Mouse (Mus musculus): ENCODE data around the gene H2-Eb2.

Gene H2-Eb2

GRCm38 (mm10) chr17:34362954-34363546 lies 37.6 kb downstream of the H2-Eb2 start:
- no peak for DNase-seq (ENCODE audit: low spot score in 2 of 2)

- no peak for DNase-seq (ENCODE audit: low spot score in 2 of 2)
These were observed 38.3 kb downstream of the H2-Eb2 start for GRCm38 (mm10) chr17:34363676-34364310.

- no peak for DNase-seq (ENCODE audit: low spot score in 2 of 2)
These were observed 39.6 kb downstream of the H2-Eb2 start for GRCm38 (mm10) chr17:34365031-34365430.

- DNase-seq (ENCODE audit: low spot score in 2 of 2), result no peak
These were observed 45.1 kb downstream of the H2-Eb2 start for GRCm38 (mm10) chr17:34370563-34370962.

DNA sequence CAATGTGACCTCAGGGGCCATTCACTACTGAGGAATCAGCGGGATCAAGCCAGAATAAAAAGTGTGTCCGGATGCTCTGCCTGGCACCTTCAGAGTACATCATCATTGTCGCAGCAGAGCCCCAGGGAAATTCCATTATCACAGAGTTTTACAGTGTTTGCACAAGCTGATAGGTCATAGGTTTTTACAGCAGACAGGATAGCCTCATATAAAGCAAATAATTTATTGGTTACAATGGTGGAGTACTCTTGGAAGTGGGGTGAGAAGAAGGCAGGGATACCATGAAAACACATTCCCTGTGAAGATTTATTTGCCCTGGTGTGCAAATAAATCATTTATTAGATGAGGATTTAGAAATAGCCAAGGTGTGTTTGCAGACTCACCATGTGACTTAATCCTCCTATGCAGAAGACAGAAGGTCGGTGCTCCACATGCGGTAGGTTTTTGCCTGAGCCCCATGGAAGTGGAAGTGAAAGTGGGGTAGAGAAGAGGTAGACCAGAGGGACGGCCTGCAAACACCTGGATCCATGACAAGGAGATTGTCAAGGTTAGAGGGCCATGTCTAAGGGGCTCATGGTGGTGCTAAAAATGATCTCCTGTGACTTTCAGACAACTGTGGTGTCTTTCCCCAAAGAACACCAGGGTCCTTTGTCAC lies 47.7 kb downstream of the H2-Eb2 start:
- no peak for DNase-seq (ENCODE audit: low spot score in 2 of 2)

DNA sequence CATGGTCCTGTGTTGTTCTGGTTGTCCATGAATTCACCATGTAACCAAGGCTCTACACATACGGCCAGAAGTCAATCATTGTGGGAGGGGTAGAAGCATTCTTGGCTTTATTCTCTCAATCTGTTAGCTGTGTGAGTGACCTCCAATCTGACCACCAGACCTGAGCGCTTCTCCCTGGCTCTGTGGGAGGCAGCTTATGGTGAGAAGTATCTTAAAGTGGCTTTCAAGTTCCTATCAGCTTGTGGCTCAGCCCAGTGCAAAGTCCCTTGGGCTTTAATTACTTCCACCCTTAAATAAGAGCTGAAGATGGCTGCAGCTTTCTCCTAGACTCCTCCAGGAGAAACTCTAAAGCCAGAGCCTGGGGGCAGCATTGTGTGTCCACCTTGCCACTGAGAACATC lies 51.4 kb downstream of the H2-Eb2 start, which contains the start of gene Btnl1:
Gene Btnl1, plus strand, starts transcription at position 286 of the 400 bp plus-strand sequence.
- no peak for DNase-seq (ENCODE audit: low spot score in 2 of 2)

DNA sequence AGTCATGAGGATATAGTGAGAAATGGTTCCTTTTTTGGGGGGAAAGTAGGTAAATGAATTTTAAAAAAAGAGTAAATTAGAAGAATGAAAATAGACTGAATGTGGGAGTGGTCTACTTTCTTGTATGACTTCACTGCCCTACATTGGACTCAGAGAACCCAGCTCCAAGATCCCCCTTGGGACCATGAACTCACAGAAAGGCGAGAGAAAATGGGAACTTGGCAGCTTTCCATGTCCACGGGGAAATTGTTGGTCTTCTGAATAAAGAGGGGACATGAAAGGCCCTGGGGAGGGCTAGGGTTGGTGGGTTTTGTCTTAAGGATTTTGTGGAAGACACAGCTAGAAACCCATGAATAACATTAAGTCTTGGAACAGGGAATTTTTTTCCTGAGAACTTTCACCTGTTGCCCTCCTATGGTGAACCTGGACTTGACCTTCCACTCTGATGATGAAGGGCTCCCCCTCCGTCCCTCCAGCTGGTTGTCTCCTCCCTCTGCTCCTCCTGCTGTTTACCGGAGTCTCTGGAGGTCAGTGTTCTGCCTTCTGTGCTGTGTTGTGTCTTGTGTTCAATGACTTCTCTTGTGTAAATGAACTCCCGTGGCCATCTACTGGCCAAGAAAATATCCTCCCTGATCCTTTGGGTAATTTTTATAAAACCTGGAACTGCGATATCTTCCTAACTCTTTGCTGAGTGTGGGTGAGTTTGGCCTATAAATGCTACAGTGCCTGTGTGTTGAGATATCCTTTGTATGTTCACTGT lies 52.2 kb downstream of the H2-Eb2 start:
- no peak for DNase-seq (ENCODE audit: low spot score in 2 of 2)

DNA sequence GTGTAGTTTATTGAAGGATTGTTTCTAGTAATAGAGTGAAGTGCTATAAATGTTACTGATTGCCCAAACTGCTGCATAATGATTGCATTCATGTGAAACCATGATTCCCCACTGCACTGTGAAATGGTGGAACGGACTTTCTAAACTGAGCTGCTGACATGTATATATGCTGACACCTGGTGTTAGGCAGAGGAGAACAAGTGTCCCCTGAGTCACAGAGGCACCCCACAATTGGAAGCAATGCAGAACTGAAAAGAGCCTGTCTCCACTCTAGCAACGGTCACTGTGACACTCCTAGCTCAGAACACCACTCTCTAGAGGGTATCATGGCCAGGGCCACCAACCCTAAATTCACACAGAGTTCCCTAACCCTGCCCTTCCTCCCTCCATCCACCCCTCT lies 53.3 kb downstream of the H2-Eb2 start:
- no peak for DNase-seq (ENCODE audit: low spot score in 2 of 2)

- DNase-seq (ENCODE audit: low spot score in 2 of 2), result no peak
These were observed 54.0 kb downstream of the H2-Eb2 start for GRCm38 (mm10) chr17:34379451-34379850.

GRCm38 (mm10) chr17:34381876-34382275 lies 56.4 kb downstream of the H2-Eb2 start:
- no peak for DNase-seq (ENCODE audit: low spot score in 2 of 2)

- no peak for DNase-seq (ENCODE audit: low spot score in 2 of 2)
These were observed 57.7 kb downstream of the H2-Eb2 start for GRCm38 (mm10) chr17:34383212-34383611.

DNA sequence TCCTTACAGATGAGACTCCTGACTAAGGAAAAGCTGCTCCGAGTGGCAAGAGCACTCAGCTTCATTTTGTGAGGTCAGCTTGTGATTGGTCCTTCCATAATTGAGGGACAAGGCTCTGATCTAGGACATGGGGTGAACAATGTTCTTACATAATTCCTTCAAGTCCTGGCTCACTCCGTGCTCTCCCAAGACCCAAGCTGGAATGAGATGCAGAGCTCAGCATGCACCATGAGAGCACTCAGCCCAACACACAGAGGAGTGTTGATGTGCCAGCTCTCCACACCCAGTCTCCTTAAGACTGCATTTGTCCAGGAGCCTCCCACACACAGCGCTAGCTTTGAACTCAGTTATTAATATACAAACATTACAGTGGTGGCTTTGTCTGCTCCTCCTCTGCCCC lies 59.2 kb downstream of the H2-Eb2 start:
- no peak for DNase-seq (ENCODE audit: low spot score in 2 of 2)

- DNase-seq (ENCODE audit: low spot score in 2 of 2), result no peak
These were observed 61.2 kb downstream of the H2-Eb2 start for GRCm38 (mm10) chr17:34386656-34387055.

GRCm38 (mm10) chr17:34388513-34388912 lies 63.0 kb downstream of the H2-Eb2 start:
- peak in 1 of 2 experiments; percentile 36 for DNase-seq (ENCODE audit: low spot score in 2 of 2)
